Mouse (Mus musculus): ENCODE measurements around the gene Nub1. TPM values are rescaled to one million over a fixed set of nuclear protein-coding genes. Genes with fewer than 3 reads are reported as not detected.
"Not testable (repeated sequence)": the region's sequence is repeated elsewhere in the genome, so short reads cannot be mapped to it uniquely, and the experiment has no call there.

Gene Nub1
- polyA plus RNA-seq, 1 experiment from 2014 or later = 45.0 TPM

GRCm38 (mm10) chr5:24684578-24685365 is 560 bp upstream of the Nub1 start:
- Histone ChIP-seq H3K4me3 (ENCODE audit: low read length) (peak overlapping the region; percentile 93), H3K9ac (ENCODE audit: low read depth, low read length) (peak overlapping the region; percentile 65; the same call in 1 of the 2 replicates), H3K27me3 (ENCODE audit: control insufficient read depth, insufficient read depth, low read length) (no peaks in the 10 kb centered on the region), H3K9me3 (ENCODE audit: control insufficient read depth, low read length) (no peaks in the 10 kb centered on the region), H3K36me3 (ENCODE audit: control insufficient read depth, insufficient read depth, low read length) (peaks cover 5% of the 10 kb centered on the region), H3K4me2 (replicated peaks; ENCODE audit: low read depth, low read length) (peak overlapping the region; percentile 64), H3K27ac (ENCODE audit: low read depth, low read length) (peak overlapping the region; percentile 98), H3K4me1 (ENCODE audit: control insufficient read depth, insufficient read depth, low read length) (peaks cover 8% of the 10 kb centered on the region; the same call in 1 of the 2 replicates)
- peak; percentile 51 for ATAC-seq (ENCODE audit: low FRiP score, low TSS enrichment)
- WGBS = 32% methylated on average over 16 of the region's 16 CpGs

GRCm38 (mm10) chr5:24686176-24686575 is 844 bp downstream of the Nub1 start:
- Histone ChIP-seq H3K27me3 (ENCODE audit: control insufficient read depth, insufficient read depth, low read length) (no peaks in the 10 kb centered on the region), H3K36me3 (ENCODE audit: control insufficient read depth, insufficient read depth, low read length) (peaks cover 19% of the 10 kb centered on the region), H3K4me2 (replicated peaks; ENCODE audit: low read depth, low read length) (peak overlapping the region; percentile 62), H3K27ac (ENCODE audit: low read depth, low read length) (peak overlapping the region; percentile 85), H3K4me3 (ENCODE audit: low read length) (peak overlapping the region; percentile 93), H3K9ac (ENCODE audit: low read depth, low read length) (peak overlapping the region; percentile 78), H3K9me3 (ENCODE audit: control insufficient read depth, low read length) (no peaks in the 10 kb centered on the region), H3K4me1 (ENCODE audit: control insufficient read depth, insufficient read depth, low read length) (peaks cover 8% of the 10 kb centered on the region; the same call in 1 of the 2 replicates)
- under 1% methylated on average over 15 of the region's 15 CpGs for WGBS
- ATAC-seq (ENCODE audit: low FRiP score, low TSS enrichment) = peak; percentile 10

GRCm38 (mm10) chr5:24686671-24687420 is 1.5 kb downstream of the Nub1 start:
- not testable (repeated sequence) for H3K27ac ChIP-seq (ENCODE audit: low read depth, low read length); H3K9me3 ChIP-seq (ENCODE audit: control insufficient read depth, low read length); H3K27me3 ChIP-seq (ENCODE audit: control insufficient read depth, insufficient read depth, low read length); ATAC-seq (ENCODE audit: low FRiP score, low TSS enrichment); H3K4me1 ChIP-seq (ENCODE audit: control insufficient read depth, insufficient read depth, low read length)
- Histone ChIP-seq H3K9ac (ENCODE audit: low read depth, low read length) (peak overlapping the region; percentile 78; the same call in 1 of the 2 replicates), H3K4me3 (ENCODE audit: low read length) (peak overlapping the region; percentile 93), H3K4me2 (replicated peaks; ENCODE audit: low read depth, low read length) (peak overlapping the region; percentile 62), H3K36me3 (ENCODE audit: control insufficient read depth, insufficient read depth, low read length) (peaks cover 24% of the 10 kb centered on the region)
- WGBS = 78% methylated on average over 16 of the region's 16 CpGs

GRCm38 (mm10) chr5:24687696-24688095 is 2.4 kb downstream of the Nub1 start:
- WGBS = 78% methylated on average over 1 of the region's 1 CpGs
- no peak for ATAC-seq (ENCODE audit: low FRiP score, low TSS enrichment)
- peaks cover 8% of the 10 kb centered on the region; the same call in 1 of the 2 replicates for H3K4me1 ChIP-seq (ENCODE audit: control insufficient read depth, insufficient read depth, low read length)
- H3K4me3 ChIP-seq (ENCODE audit: low read length) = no peak overlapping the region
- H3K36me3 ChIP-seq (ENCODE audit: control insufficient read depth, insufficient read depth, low read length) = peaks cover 30% of the 10 kb centered on the region
- no peak overlapping the region for H3K27ac ChIP-seq (ENCODE audit: low read depth, low read length)
- no peaks in the 10 kb centered on the region for H3K9me3 ChIP-seq (ENCODE audit: control insufficient read depth, low read length)
- no peaks in the 10 kb centered on the region for H3K27me3 ChIP-seq (ENCODE audit: control insufficient read depth, insufficient read depth, low read length)
- no peak overlapping the region for H3K4me2 ChIP-seq (replicated peaks; ENCODE audit: low read depth, low read length)
- H3K9ac ChIP-seq (ENCODE audit: low read depth, low read length) = no peak overlapping the region

- Histone ChIP-seq H3K36me3 (ENCODE audit: control insufficient read depth, insufficient read depth, low read length) (peaks cover 91% of the 10 kb centered on the region), H3K27me3 (ENCODE audit: control insufficient read depth, insufficient read depth, low read length) (no peaks in the 10 kb centered on the region), H3K9ac (ENCODE audit: low read depth, low read length) (no peak overlapping the region), H3K4me1 (ENCODE audit: control insufficient read depth, insufficient read depth, low read length) (no peaks in the 10 kb centered on the region), H3K4me3 (ENCODE audit: low read length) (no peak overlapping the region), H3K4me2 (replicated peaks; ENCODE audit: low read depth, low read length) (no peak overlapping the region), H3K27ac (ENCODE audit: low read depth, low read length) (no peak overlapping the region), H3K9me3 (ENCODE audit: control insufficient read depth, low read length) (no peaks in the 10 kb centered on the region)
- ATAC-seq (ENCODE audit: low FRiP score, low TSS enrichment) = no peak
- WGBS = 87% methylated on average over 3 of the region's 3 CpGs
Observed at GRCm38 (mm10) chr5:24696704-24697103, 11.4 kb downstream of the Nub1 start.

GRCm38 (mm10) chr5:24701271-24701670 is 15.9 kb downstream of the Nub1 start:
- Histone ChIP-seq H3K9me3 (ENCODE audit: control insufficient read depth, low read length) (no peaks in the 10 kb centered on the region), H3K4me2 (replicated peaks; ENCODE audit: low read depth, low read length) (no peak overlapping the region), H3K27ac (ENCODE audit: low read depth, low read length) (no peak overlapping the region), H3K27me3 (ENCODE audit: control insufficient read depth, insufficient read depth, low read length) (no peaks in the 10 kb centered on the region), H3K4me3 (ENCODE audit: low read length) (no peak overlapping the region), H3K4me1 (ENCODE audit: control insufficient read depth, insufficient read depth, low read length) (no peaks in the 10 kb centered on the region), H3K36me3 (ENCODE audit: control insufficient read depth, insufficient read depth, low read length) (peaks cover 95% of the 10 kb centered on the region), H3K9ac (ENCODE audit: low read depth, low read length) (no peak overlapping the region)
- no peak for ATAC-seq (ENCODE audit: low FRiP score, low TSS enrichment)
- 88% methylated on average over 3 of the region's 3 CpGs for WGBS

- no peaks in the 10 kb centered on the region for H3K27me3 ChIP-seq (ENCODE audit: control insufficient read depth, insufficient read depth, low read length)
- no peak for ATAC-seq (ENCODE audit: low FRiP score, low TSS enrichment)
- peaks cover 96% of the 10 kb centered on the region for H3K36me3 ChIP-seq (ENCODE audit: control insufficient read depth, insufficient read depth, low read length)
- no peak overlapping the region for H3K4me2 ChIP-seq (replicated peaks; ENCODE audit: low read depth, low read length)
- WGBS = 78% methylated on average over 8 of the region's 8 CpGs
- H3K9me3 ChIP-seq (ENCODE audit: control insufficient read depth, low read length) = no peaks in the 10 kb centered on the region
- H3K4me3 ChIP-seq (ENCODE audit: low read length) = no peak overlapping the region
- no peak overlapping the region for H3K9ac ChIP-seq (ENCODE audit: low read depth, low read length)
- H3K4me1 ChIP-seq (ENCODE audit: control insufficient read depth, insufficient read depth, low read length) = no peaks in the 10 kb centered on the region
- H3K27ac ChIP-seq (ENCODE audit: low read depth, low read length) = no peak overlapping the region
Observed at GRCm38 (mm10) chr5:24704615-24705014, 19.3 kb downstream of the Nub1 start.

GRCm38 (mm10) chr5:24709962-24710361 is 24.6 kb downstream of the Nub1 start:
- no peak overlapping the region for H3K9ac ChIP-seq (ENCODE audit: low read depth, low read length)
- no peak for ATAC-seq (ENCODE audit: low FRiP score, low TSS enrichment)

GRCm38 (mm10) chr5:24711615-24712014 is 26.3 kb downstream of the Nub1 start:
- Histone ChIP-seq H3K4me2 (replicated peaks; ENCODE audit: low read depth, low read length) (no peak overlapping the region), H3K4me1 (ENCODE audit: control insufficient read depth, insufficient read depth, low read length) (no peaks in the 10 kb centered on the region), H3K27ac (ENCODE audit: low read depth, low read length) (no peak overlapping the region), H3K9me3 (ENCODE audit: control insufficient read depth, low read length) (no peaks in the 10 kb centered on the region), H3K36me3 (ENCODE audit: control insufficient read depth, insufficient read depth, low read length) (peaks cover 82% of the 10 kb centered on the region), H3K4me3 (ENCODE audit: low read length) (no peak overlapping the region), H3K9ac (ENCODE audit: low read depth, low read length) (no peak overlapping the region), H3K27me3 (ENCODE audit: control insufficient read depth, insufficient read depth, low read length) (no peaks in the 10 kb centered on the region)
- WGBS = 93% methylated on average over 6 of the region's 6 CpGs
- ATAC-seq (ENCODE audit: low FRiP score, low TSS enrichment) = no peak

More at GRCm38 (mm10) chr5:24709962-24710361, 24.6 kb downstream of the Nub1 start:
- 83% methylated on average over 2 of the region's 2 CpGs for WGBS
- H3K27me3 ChIP-seq (ENCODE audit: control insufficient read depth, insufficient read depth, low read length) = no peaks in the 10 kb centered on the region
- H3K4me2 ChIP-seq (replicated peaks; ENCODE audit: low read depth, low read length) = no peak overlapping the region
- no peak overlapping the region for H3K27ac ChIP-seq (ENCODE audit: low read depth, low read length)
- no peak overlapping the region for H3K4me3 ChIP-seq (ENCODE audit: low read length)
- H3K9me3 ChIP-seq (ENCODE audit: control insufficient read depth, low read length) = no peaks in the 10 kb centered on the region
- no peaks in the 10 kb centered on the region for H3K4me1 ChIP-seq (ENCODE audit: control insufficient read depth, insufficient read depth, low read length)
- peaks cover 88% of the 10 kb centered on the region for H3K36me3 ChIP-seq (ENCODE audit: control insufficient read depth, insufficient read depth, low read length)
